11 mouse cellular contexts compared by ENCODE assay signal in the genomic region with DNA sequence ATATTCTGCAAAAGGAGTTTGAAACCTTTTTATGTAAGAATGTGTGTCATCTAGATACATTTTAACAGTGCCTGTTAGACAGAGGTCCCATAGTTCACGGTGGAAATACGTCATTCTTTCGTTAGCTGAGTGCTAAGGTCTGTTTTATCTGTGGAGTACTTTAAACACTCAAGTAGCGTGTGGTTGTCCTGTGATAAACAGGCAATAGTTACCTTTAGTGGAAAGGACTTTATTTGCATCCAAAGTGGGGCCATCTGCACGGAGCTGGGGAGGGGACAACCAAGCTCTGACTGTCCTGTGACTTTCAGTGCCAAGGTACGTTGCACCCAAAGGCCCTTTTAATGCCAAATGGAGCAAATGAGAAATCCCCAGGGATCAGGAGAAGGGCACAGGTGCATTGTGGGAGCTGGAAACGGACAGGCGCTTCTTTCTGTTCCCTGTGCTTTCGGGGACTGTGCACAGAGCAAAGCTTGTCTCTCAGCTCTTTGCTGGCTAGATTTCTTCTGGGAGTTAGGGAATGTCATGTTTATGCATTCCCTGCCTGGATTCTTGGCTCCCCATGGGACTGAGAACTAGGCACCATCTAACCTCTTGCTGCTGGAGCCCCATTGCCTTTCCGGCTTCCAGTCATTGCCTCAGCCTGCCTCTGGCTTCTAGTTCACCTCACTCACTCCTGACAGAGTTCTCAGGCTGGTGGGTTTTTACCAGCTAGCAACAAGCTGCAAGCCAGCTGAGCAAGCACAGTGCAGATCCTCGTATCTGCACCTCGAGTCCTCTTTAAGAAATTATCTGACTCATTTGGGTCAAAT. TPM values are rescaled to one million over a fixed set of nuclear protein-coding genes. Genes with fewer than 3 reads are reported as not detected.
DNase-seq lines count a peak whose midpoint lies in the region; ATAC-seq and TF ChIP-seq lines count a peak whose summit lies in the region.
"Had no signal": no experiment of that assay in that cellular context is flagged by ENCODE, and none has a peak within 500 bp of the region (broad histone marks: within the 10 kb centered on the region; RNA-seq: fewer than 3 reads in every experiment).

No protein-coding gene starts in this region.

- no peak overlapping the region for H3K4me2 ChIP-seq in neural tube, embryonic 15.5 days
- H3K4me2 ChIP-seq in kidney, postnatal 0 days (ENCODE audit: low read length) = no peak overlapping the region
- no peak overlapping the region for H3K4me2 ChIP-seq in stomach, embryonic 16.5 days (ENCODE audit: low read depth, low read length)
- H3K4me2 ChIP-seq in forebrain, embryonic 12.5 days = no peak overlapping the region

- no peak for TF ChIP-seq POLR2A in heart, adult 2 months (IDR thresholded peaks at IDR 0.05; ENCODE audit: insufficient read depth, low read depth, low read length)

- H3K4me1 ChIP-seq in heart, adult 2 months (ENCODE audit: control insufficient read depth, insufficient read depth, low read length) = peaks cover 33% of the 10 kb centered on the region
- peaks cover 29% of the 10 kb centered on the region for H3K4me1 ChIP-seq in neural tube, embryonic 15.5 days
- peaks cover 23% of the 10 kb centered on the region for H3K4me1 ChIP-seq in kidney, postnatal 0 days (replicated peaks; ENCODE audit: insufficient read depth, low read length)
- H3K4me1 ChIP-seq in stomach, embryonic 16.5 days (ENCODE audit: control insufficient read depth, insufficient read depth, low read length) = peaks cover 31% of the 10 kb centered on the region
- H3K4me1 ChIP-seq in forebrain, embryonic 12.5 days = peaks cover 29% of the 10 kb centered on the region

- peak overlapping the region; percentile 61 for H3K27ac ChIP-seq in heart, adult 2 months
- H3K27ac ChIP-seq in neural tube, embryonic 15.5 days (replicated peaks) = 0 out of 2 replicates have a peak overlapping the region, but pooled peaks have one; percentile 2
- peak overlapping the region; percentile 37; the same call in 1 of the 2 replicates for H3K27ac ChIP-seq in kidney, postnatal 0 days
- peak overlapping the region; percentile 14; the same call in 1 of the 2 replicates for H3K27ac ChIP-seq in stomach, embryonic 16.5 days (ENCODE audit: low read length)
- no peak overlapping the region for H3K27ac ChIP-seq in forebrain, embryonic 12.5 days
- H3K27ac ChIP-seq: forebrain, embryonic 10.5 days had no signal

- no peak overlapping the region for H3K9ac ChIP-seq in heart, adult 2 months (ENCODE audit: low read depth, low read length)
- no peak overlapping the region for H3K9ac ChIP-seq in neural tube, embryonic 15.5 days (replicated peaks)
- H3K9ac ChIP-seq in kidney, postnatal 0 days (ENCODE audit: low read depth, low read length) = no peak overlapping the region
- H3K9ac ChIP-seq in stomach, embryonic 16.5 days (ENCODE audit: low read length) = no peak overlapping the region
- H3K9ac ChIP-seq in forebrain, embryonic 12.5 days = no peak overlapping the region

- H3K9me3 ChIP-seq in neural tube, embryonic 15.5 days (replicated peaks) = no peaks in the 10 kb centered on the region
- no peaks in the 10 kb centered on the region for H3K9me3 ChIP-seq in kidney, postnatal 0 days (replicated peaks; ENCODE audit: low read length)
- H3K9me3 ChIP-seq in stomach, embryonic 16.5 days (replicated peaks; ENCODE audit: control insufficient read depth, low read length) = no peaks in the 10 kb centered on the region
- H3K9me3 ChIP-seq in forebrain, embryonic 12.5 days = no peaks in the 10 kb centered on the region
- H3K9me3 ChIP-seq: forebrain, embryonic 10.5 days had no signal

- H3K4me3 ChIP-seq in heart, adult 2 months = no peak overlapping the region
- H3K4me3 ChIP-seq in neural tube, embryonic 15.5 days (replicated peaks) = no peak overlapping the region
- H3K4me3 ChIP-seq in kidney, postnatal 0 days (replicated peaks; ENCODE audit: low read depth, low read length) = no peak overlapping the region
- H3K4me3 ChIP-seq in stomach, embryonic 16.5 days (replicated peaks; ENCODE audit: low read length) = no peak overlapping the region
- no peak overlapping the region for H3K4me3 ChIP-seq in forebrain, embryonic 12.5 days (replicated peaks)
- H3K4me3 ChIP-seq: forebrain, embryonic 10.5 days had no signal

- DNase-seq in heart, adult 2 months = peak; percentile 45 to 63
- DNase-seq in heart, postnatal 4 days = no peak
- no peak for DNase-seq in neural tube, embryonic 10.5 days (ENCODE audit: extremely low spot score, low spot score)
- DNase-seq in kidney, postnatal 0 days (ENCODE audit: low spot score) = no peak
- no peak for DNase-seq in spleen, postnatal 36 days (ENCODE audit: low spot score in 2 of 2)
- DNase-seq: cerebellum, adult 9-10 months; thymus, adult 18-20 months had no signal

- intact Hi-C loops in heart, adult 2 months (cut with DNase I) = no loop called here

- H3K79me2 ChIP-seq in heart, adult 2 months (replicated peaks; ENCODE audit: control insufficient read depth, insufficient read depth, low read length) = no peaks in the 10 kb centered on the region

- TF ChIP-seq CTCF in heart, adult 2 months (IDR thresholded peaks at IDR 0.05) = no peak
- TF ChIP-seq CTCF in kidney, postnatal 0 days (IDR thresholded peaks at IDR 0.05; ENCODE audit: low read depth) = no peak

- WGBS in heart, adult 2 months = 47% methylated on average over 12 of the region's 12 CpGs
- WGBS in neural tube, embryonic 15.5 days = 79% methylated on average over 12 of the region's 12 CpGs
- WGBS in kidney, postnatal 0 days = 63% methylated on average over 12 of the region's 12 CpGs
- 60% methylated on average over 12 of the region's 12 CpGs for WGBS in stomach, embryonic 16.5 days
- WGBS in forebrain, embryonic 12.5 days = 84% methylated on average over 12 of the region's 12 CpGs

- TF ChIP-seq EP300 in heart, adult 2 months (IDR thresholded peaks at IDR 0.05; ENCODE audit: insufficient read depth, low read depth, low read length) = 0 out of 2 replicates have a peak, but pooled peaks have one; percentile 2

- peaks cover 14% of the 10 kb centered on the region for H3K36me3 ChIP-seq in heart, adult 2 months (ENCODE audit: control insufficient read depth, insufficient read depth, low read length)
- no peaks in the 10 kb centered on the region for H3K36me3 ChIP-seq in neural tube, embryonic 15.5 days
- 0 out of 2 replicates have a peak, but pooled peaks cover 8% of the 10 kb centered on the region for H3K36me3 ChIP-seq in kidney, postnatal 0 days (ENCODE audit: insufficient read depth, low read length)
- H3K36me3 ChIP-seq in stomach, embryonic 16.5 days (ENCODE audit: control insufficient read depth, insufficient read depth, low read length) = no peaks in the 10 kb centered on the region
- H3K36me3 ChIP-seq in forebrain, embryonic 12.5 days (replicated peaks) = peaks cover 41% of the 10 kb centered on the region

- H3K27me3 ChIP-seq in heart, adult 2 months (ENCODE audit: control insufficient read depth, insufficient read depth, low read length) = no peaks in the 10 kb centered on the region
- no peaks in the 10 kb centered on the region for H3K27me3 ChIP-seq in neural tube, embryonic 15.5 days (replicated peaks)
- no peaks in the 10 kb centered on the region for H3K27me3 ChIP-seq in kidney, postnatal 0 days (ENCODE audit: insufficient read depth, low read length)
- no peaks in the 10 kb centered on the region for H3K27me3 ChIP-seq in stomach, embryonic 16.5 days (ENCODE audit: control insufficient read depth, insufficient read depth, low read length)
- H3K27me3 ChIP-seq in forebrain, embryonic 12.5 days = no peaks in the 10 kb centered on the region

- ATAC-seq in neural tube, embryonic 15.5 days (ENCODE audit: low FRiP score) = no peak
- no peak for ATAC-seq in kidney, postnatal 0 days (replicated peaks; ENCODE audit: low FRiP score, low read depth)
- ATAC-seq in stomach, embryonic 16.5 days (ENCODE audit: insufficient read depth, low FRiP score) = no peak
- ATAC-seq in forebrain, embryonic 12.5 days (ENCODE audit: low FRiP score) = no peak

RNA-seq across cellular contexts. Expression of a gene that starts 56.1 kb away (rescaled TPM):
- 100 to 1,000 TPM; 147 to 166 TPM for total RNA-seq in heart, adult 2 months (2021)
- polyA plus RNA-seq in heart, adult 2 months (2012; rRNA removed) = 56.5 and 119 TPM in 2 replicates
- total RNA-seq in heart, postnatal 4 days (2021) = 100 to 1,000 TPM; 246 to 267 TPM
- polyA plus RNA-seq in neural tube, embryonic 15.5 days (2015; fragmentation: Nextera tagmentation; extraction: Ambion mirVana) = 115 and 119 TPM in 2 replicates
- polyA plus RNA-seq in kidney, postnatal 0 days (2015; fragmentation: Nextera tagmentation; extraction: Ambion mirVana) = 119 and 121 TPM in 2 replicates
- 56.9 and 63.8 TPM in 2 replicates for polyA plus RNA-seq in stomach, embryonic 16.5 days (2015; fragmentation: Nextera tagmentation; extraction: Ambion mirVana)
- polyA plus RNA-seq in forebrain, embryonic 12.5 days (2016; fragmentation: Nextera tagmentation; extraction: Ambion mirVana) = 189 and 191 TPM in 2 replicates

RNA-seq across cellular contexts. Expression of a gene that starts 56.1 kb away (rescaled TPM):
- under 1 TPM; 0.57 to 0.59 TPM for total RNA-seq in heart, adult 2 months (2021)
- polyA plus RNA-seq in heart, adult 2 months (2012; rRNA removed) = not detected in 2 replicates
- total RNA-seq in heart, postnatal 4 days (2021) = under 1 TPM; 0.50 to 0.52 TPM
- polyA plus RNA-seq in neural tube, embryonic 15.5 days (2015; fragmentation: Nextera tagmentation; extraction: Ambion mirVana) = 1.2 and 1.4 TPM in 2 replicates
- 2.3 and 3.0 TPM in 2 replicates for polyA plus RNA-seq in kidney, postnatal 0 days (2015; fragmentation: Nextera tagmentation; extraction: Ambion mirVana)
- 1.2 and 1.6 TPM in 2 replicates for polyA plus RNA-seq in stomach, embryonic 16.5 days (2015; fragmentation: Nextera tagmentation; extraction: Ambion mirVana)
- polyA plus RNA-seq in forebrain, embryonic 12.5 days (2016; fragmentation: Nextera tagmentation; extraction: Ambion mirVana) = 2.1 and 2.6 TPM in 2 replicates

RNA-seq across cellular contexts. Expression of a gene that starts 56.9 kb away (rescaled TPM):
- total RNA-seq in heart, adult 2 months (2021) = 10 to 100 TPM; 25.7 to 34.0 TPM
- polyA plus RNA-seq in heart, adult 2 months (2012; rRNA removed) = 15.6 and 25.8 TPM in 2 replicates
- 100 to 1,000 TPM; 120 to 130 TPM for total RNA-seq in heart, postnatal 4 days (2021)
- polyA plus RNA-seq in neural tube, embryonic 15.5 days (2015; fragmentation: Nextera tagmentation; extraction: Ambion mirVana) = 134 and 140 TPM in 2 replicates
- polyA plus RNA-seq in kidney, postnatal 0 days (2015; fragmentation: Nextera tagmentation; extraction: Ambion mirVana) = 140 and 154 TPM in 2 replicates
- 134 and 146 TPM in 2 replicates for polyA plus RNA-seq in stomach, embryonic 16.5 days (2015; fragmentation: Nextera tagmentation; extraction: Ambion mirVana)
- 302 and 335 TPM in 2 replicates for polyA plus RNA-seq in forebrain, embryonic 12.5 days (2016; fragmentation: Nextera tagmentation; extraction: Ambion mirVana)

Comparison
In these comparisons a context has a peak if more than half of its experiments do, and no peak if none do; other contexts are left out.
1. DNase-seq: peak in heart, adult 2 months (2 of 2); none in heart, postnatal 4 days (single experiment), neural tube, embryonic 10.5 days (single experiment), kidney, postnatal 0 days (single experiment) and spleen, postnatal 36 days (0 of 2).